Mouse (Mus musculus) liver, postnatal 0 days (tissue): Measurements from ENCODE around the gene Shisa6.

Experiments
- CTCF ChIP-seq: sonication (generic); IDR thresholded peaks from 2 replicates; pipeline ENCODE4 v1.5.1; 2016; ENCODE audit warnings: antibody characterized with exemption, low read depth
- EP300 ChIP-seq: IDR thresholded peaks from 2 replicates; pipeline ENCODE4 v1.6.1; 2016; ENCODE audit warnings: antibody characterized with exemption, low read depth, mild to moderate bottlenecking

DNA sequence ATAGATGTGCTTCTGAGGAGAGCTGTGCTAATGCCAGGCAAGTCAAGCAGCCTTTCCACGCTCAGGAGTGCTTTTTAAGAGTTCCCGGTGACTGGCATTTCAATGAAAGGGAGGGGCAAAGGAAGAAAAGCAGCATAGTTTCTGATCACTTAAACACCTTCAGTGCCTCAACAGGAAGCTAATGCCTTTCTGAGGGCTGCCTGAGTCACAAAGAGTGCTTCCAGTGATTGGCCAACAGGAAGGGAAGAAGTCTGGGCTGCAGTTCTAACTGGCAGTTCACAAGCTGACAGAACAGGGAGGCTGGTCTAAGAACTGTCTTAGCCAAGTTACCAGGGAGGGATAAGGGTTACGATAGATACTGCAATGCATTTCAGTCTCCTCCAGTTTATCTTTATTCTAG is 180.9 kb downstream of the Shisa6 start:
- TF ChIP-seq CTCF (no peak), EP300 (no peak)
